Mouse (Mus musculus): ENCODE measurements around the gene Lgals8. TPM values are rescaled to one million over a fixed set of nuclear protein-coding genes. Genes with fewer than 3 reads are reported as not detected.

Lgals8 gene
- polyA plus RNA-seq, 1 experiment from 2014 or later: 15.1 TPM

- H3K4me1 ChIP-seq (replicated peaks; ENCODE audit: control insufficient read depth, insufficient read depth, low read length): no peaks in the 10 kb centered on the region
- no peak overlapping the region for H3K4me3 ChIP-seq (replicated peaks; ENCODE audit: low read length)
- H3K9me3 ChIP-seq (ENCODE audit: control insufficient read depth, low read length): no peaks in the 10 kb centered on the region
- H3K9ac ChIP-seq (replicated peaks; ENCODE audit: low read depth, low read length): no peak overlapping the region
- H3K27me3 ChIP-seq (replicated peaks; ENCODE audit: control insufficient read depth, insufficient read depth, low read length): no peaks in the 10 kb centered on the region
- WGBS: 88% methylated on average over 9 of the region's 9 CpGs
- no peaks in the 10 kb centered on the region for H3K36me3 ChIP-seq (ENCODE audit: control insufficient read depth, insufficient read depth)
- H3K4me2 ChIP-seq (ENCODE audit: low read length): no peak overlapping the region
- no peak overlapping the region for H3K27ac ChIP-seq (ENCODE audit: low read length)
- no peak for ATAC-seq
These were observed 30.0 kb upstream of the Lgals8 start for GRCm38 (mm10) chr13:12494750-12495149.

GRCm38 (mm10) chr13:12492515-12492914, 27.8 kb upstream of the Lgals8 start:
- H3K9ac ChIP-seq (replicated peaks; ENCODE audit: low read depth, low read length): no peak overlapping the region
- no peak overlapping the region for H3K4me3 ChIP-seq (replicated peaks; ENCODE audit: low read length)
- H3K36me3 ChIP-seq (ENCODE audit: control insufficient read depth, insufficient read depth): no peaks in the 10 kb centered on the region
- H3K9me3 ChIP-seq (ENCODE audit: control insufficient read depth, low read length): no peaks in the 10 kb centered on the region
- H3K27ac ChIP-seq (ENCODE audit: low read length): no peak overlapping the region
- 89% methylated on average over 3 of the region's 3 CpGs for WGBS
- no peak overlapping the region for H3K4me2 ChIP-seq (ENCODE audit: low read length)
- H3K27me3 ChIP-seq (replicated peaks; ENCODE audit: control insufficient read depth, insufficient read depth, low read length): no peaks in the 10 kb centered on the region
- no peak for ATAC-seq
- H3K4me1 ChIP-seq (replicated peaks; ENCODE audit: control insufficient read depth, insufficient read depth, low read length): no peaks in the 10 kb centered on the region

- Histone ChIP-seq H3K9ac (replicated peaks; ENCODE audit: low read depth, low read length) (no peak overlapping the region), H3K9me3 (ENCODE audit: control insufficient read depth, low read length) (no peaks in the 10 kb centered on the region), H3K27me3 (replicated peaks; ENCODE audit: control insufficient read depth, insufficient read depth, low read length) (no peaks in the 10 kb centered on the region), H3K36me3 (ENCODE audit: control insufficient read depth, insufficient read depth) (no peaks in the 10 kb centered on the region), H3K4me2 (ENCODE audit: low read length) (no peak overlapping the region), H3K4me1 (replicated peaks; ENCODE audit: control insufficient read depth, insufficient read depth, low read length) (no peaks in the 10 kb centered on the region), H3K27ac (ENCODE audit: low read length) (no peak overlapping the region), H3K4me3 (replicated peaks; ENCODE audit: low read length) (no peak overlapping the region)
- 68% methylated on average over 7 of the region's 7 CpGs for WGBS
- no peak for ATAC-seq
These were observed 20.9 kb upstream of the Lgals8 start for GRCm38 (mm10) chr13:12485640-12486039.

DNA sequence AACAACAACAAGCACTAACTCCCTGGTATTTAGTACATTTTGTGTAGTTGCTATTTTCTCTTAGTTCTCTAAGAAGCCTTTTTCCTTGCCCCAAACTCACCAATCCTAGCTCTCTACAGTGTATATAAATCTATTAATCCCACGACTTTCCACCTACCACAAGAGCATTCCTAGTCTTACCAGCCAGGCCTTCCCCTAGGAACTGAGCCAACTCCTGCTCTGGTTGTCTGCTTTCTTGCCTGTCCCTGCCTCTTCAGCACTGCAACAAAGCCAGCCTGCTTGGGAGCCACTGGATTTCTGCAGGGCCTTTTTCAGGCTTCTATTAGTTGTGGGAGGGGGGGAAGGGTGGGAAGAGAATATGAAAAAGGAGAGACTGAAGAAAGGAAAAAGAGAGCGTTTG, 20.5 kb upstream of the Lgals8 start:
- Histone ChIP-seq H3K27me3 (replicated peaks; ENCODE audit: control insufficient read depth, insufficient read depth, low read length) (no peaks in the 10 kb centered on the region), H3K9ac (replicated peaks; ENCODE audit: low read depth, low read length) (no peak overlapping the region), H3K4me3 (replicated peaks; ENCODE audit: low read length) (no peak overlapping the region), H3K36me3 (ENCODE audit: control insufficient read depth, insufficient read depth) (no peaks in the 10 kb centered on the region), H3K9me3 (ENCODE audit: control insufficient read depth, low read length) (no peaks in the 10 kb centered on the region), H3K27ac (ENCODE audit: low read length) (no peak overlapping the region), H3K4me2 (ENCODE audit: low read length) (no peak overlapping the region), H3K4me1 (replicated peaks; ENCODE audit: control insufficient read depth, insufficient read depth, low read length) (no peaks in the 10 kb centered on the region)
- WGBS: 47% methylated on average over 2 of the region's 2 CpGs
- ATAC-seq: peak; percentile 49; the same call in 1 of the 2 replicates

GRCm38 (mm10) chr13:12479802-12480201, 15.1 kb upstream of the Lgals8 start:
- Histone ChIP-seq H3K27ac (ENCODE audit: low read length) (no peak overlapping the region), H3K4me3 (replicated peaks; ENCODE audit: low read length) (no peak overlapping the region), H3K27me3 (replicated peaks; ENCODE audit: control insufficient read depth, insufficient read depth, low read length) (no peaks in the 10 kb centered on the region), H3K9ac (replicated peaks; ENCODE audit: low read depth, low read length) (no peak overlapping the region), H3K36me3 (ENCODE audit: control insufficient read depth, insufficient read depth) (no peaks in the 10 kb centered on the region), H3K9me3 (ENCODE audit: control insufficient read depth, low read length) (no peaks in the 10 kb centered on the region), H3K4me2 (ENCODE audit: low read length) (no peak overlapping the region), H3K4me1 (replicated peaks; ENCODE audit: control insufficient read depth, insufficient read depth, low read length) (no peaks in the 10 kb centered on the region)
- no peak for ATAC-seq
- 76% methylated on average over 6 of the region's 6 CpGs for WGBS

GRCm38 (mm10) chr13:12478301-12478700, 13.6 kb upstream of the Lgals8 start:
- peaks cover 2% of the 10 kb centered on the region for H3K4me1 ChIP-seq (replicated peaks; ENCODE audit: control insufficient read depth, insufficient read depth, low read length)
- no peak overlapping the region for H3K27ac ChIP-seq (ENCODE audit: low read length)
- H3K9me3 ChIP-seq (ENCODE audit: control insufficient read depth, low read length): no peaks in the 10 kb centered on the region
- no peak overlapping the region for H3K9ac ChIP-seq (replicated peaks; ENCODE audit: low read depth, low read length)
- 81% methylated on average over 15 of the region's 15 CpGs for WGBS
- ATAC-seq: no peak
- no peak overlapping the region for H3K4me3 ChIP-seq (replicated peaks; ENCODE audit: low read length)
- no peak overlapping the region for H3K4me2 ChIP-seq (ENCODE audit: low read length)
- H3K36me3 ChIP-seq (ENCODE audit: control insufficient read depth, insufficient read depth): no peaks in the 10 kb centered on the region
- no peaks in the 10 kb centered on the region for H3K27me3 ChIP-seq (replicated peaks; ENCODE audit: control insufficient read depth, insufficient read depth, low read length)

- no peak overlapping the region for H3K4me2 ChIP-seq (ENCODE audit: low read length)
- H3K36me3 ChIP-seq (ENCODE audit: control insufficient read depth, insufficient read depth): no peaks in the 10 kb centered on the region
- H3K27ac ChIP-seq (ENCODE audit: low read length): no peak overlapping the region
- no peak overlapping the region for H3K4me3 ChIP-seq (replicated peaks; ENCODE audit: low read length)
- no peak for ATAC-seq
- H3K27me3 ChIP-seq (replicated peaks; ENCODE audit: control insufficient read depth, insufficient read depth, low read length): no peaks in the 10 kb centered on the region
- peaks cover 2% of the 10 kb centered on the region for H3K4me1 ChIP-seq (replicated peaks; ENCODE audit: control insufficient read depth, insufficient read depth, low read length)
- no peaks in the 10 kb centered on the region for H3K9me3 ChIP-seq (ENCODE audit: control insufficient read depth, low read length)
- 87% methylated on average over 4 of the region's 4 CpGs for WGBS
- no peak overlapping the region for H3K9ac ChIP-seq (replicated peaks; ENCODE audit: low read depth, low read length)
These were observed 12.1 kb upstream of the Lgals8 start for GRCm38 (mm10) chr13:12476886-12477285.

DNA sequence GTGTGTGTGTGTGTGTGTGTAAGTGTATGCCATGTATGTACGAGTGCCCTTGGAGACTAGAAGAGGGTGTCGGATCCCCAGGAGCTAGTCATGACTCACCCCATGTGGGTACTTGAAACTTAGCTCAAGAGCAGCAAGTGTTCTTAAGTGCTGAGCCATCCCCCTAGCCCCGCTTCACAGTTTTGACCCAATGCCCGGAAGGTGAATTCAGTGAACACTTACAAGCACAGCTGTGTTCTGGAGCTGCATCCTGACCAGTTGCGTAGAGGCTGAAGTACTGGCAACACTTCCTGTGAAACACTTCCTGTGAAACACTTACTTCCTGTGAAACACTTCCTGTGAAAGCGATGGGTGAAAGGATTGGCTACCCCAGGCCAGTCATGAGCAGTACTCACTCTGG, 10.5 kb upstream of the Lgals8 start:
- Histone ChIP-seq H3K4me3 (replicated peaks; ENCODE audit: low read length) (no peak overlapping the region), H3K4me2 (ENCODE audit: low read length) (no peak overlapping the region), H3K36me3 (ENCODE audit: control insufficient read depth, insufficient read depth) (no peaks in the 10 kb centered on the region), H3K4me1 (replicated peaks; ENCODE audit: control insufficient read depth, insufficient read depth, low read length) (peaks cover 2% of the 10 kb centered on the region), H3K27me3 (replicated peaks; ENCODE audit: control insufficient read depth, insufficient read depth, low read length) (0 out of 2 replicates have a peak, but pooled peaks cover 2% of the 10 kb centered on the region), H3K9ac (replicated peaks; ENCODE audit: low read depth, low read length) (no peak overlapping the region), H3K27ac (ENCODE audit: low read length) (no peak overlapping the region), H3K9me3 (ENCODE audit: control insufficient read depth, low read length) (no peaks in the 10 kb centered on the region)
- no peak for ATAC-seq
- WGBS: 88% methylated on average over 6 of the region's 6 CpGs

DNA sequence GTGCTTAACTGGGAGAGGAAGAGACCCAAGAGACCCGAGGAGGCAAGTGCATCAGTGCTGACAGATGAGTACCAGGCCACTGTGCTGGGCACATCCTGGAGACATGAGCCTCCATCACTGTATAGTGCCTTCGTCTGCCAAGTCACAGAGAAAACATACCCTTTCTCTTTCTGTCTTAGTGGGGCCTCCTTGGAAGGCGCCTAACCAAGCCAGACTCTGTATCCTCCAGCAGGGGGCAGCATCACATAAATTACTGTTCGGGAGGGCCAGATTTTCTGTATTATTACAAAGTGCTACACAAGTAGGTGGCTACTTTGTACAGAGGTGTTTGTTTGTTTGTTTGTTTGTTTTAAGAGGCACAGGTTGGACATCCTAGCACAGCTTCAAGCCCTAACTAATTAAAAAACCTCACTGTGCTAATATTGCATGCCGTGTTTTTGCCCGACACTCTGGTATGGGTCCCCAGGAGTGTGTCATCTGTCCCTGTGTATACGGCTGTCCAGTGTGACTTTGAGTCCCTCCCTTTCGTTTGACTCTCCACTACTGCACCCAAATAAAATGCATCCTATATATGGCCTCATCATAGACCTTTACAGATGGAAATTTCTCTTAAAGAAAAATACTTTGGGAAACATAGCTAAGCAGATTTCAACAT, 9.1 kb upstream of the Lgals8 start:
- Histone ChIP-seq H3K27ac (ENCODE audit: low read length) (no peak overlapping the region), H3K4me1 (replicated peaks; ENCODE audit: control insufficient read depth, insufficient read depth, low read length) (peaks cover 2% of the 10 kb centered on the region), H3K9me3 (ENCODE audit: control insufficient read depth, low read length) (no peaks in the 10 kb centered on the region), H3K27me3 (replicated peaks; ENCODE audit: control insufficient read depth, insufficient read depth, low read length) (0 out of 2 replicates have a peak, but pooled peaks cover 2% of the 10 kb centered on the region), H3K9ac (replicated peaks; ENCODE audit: low read depth, low read length) (0 out of 2 replicates have a peak overlapping the region, but pooled peaks have one; percentile 37), H3K4me3 (replicated peaks; ENCODE audit: low read length) (no peak overlapping the region), H3K4me2 (ENCODE audit: low read length) (no peak overlapping the region), H3K36me3 (ENCODE audit: control insufficient read depth, insufficient read depth) (no peaks in the 10 kb centered on the region)
- ATAC-seq: peak; percentile 93
- 33% methylated on average over 8 of the region's 8 CpGs for WGBS

GRCm38 (mm10) chr13:12468488-12468887, 3.7 kb upstream of the Lgals8 start:
- 94% methylated on average over 1 of the region's 1 CpGs for WGBS
- ATAC-seq: no peak
- Histone ChIP-seq H3K36me3 (ENCODE audit: control insufficient read depth, insufficient read depth) (no peaks in the 10 kb centered on the region), H3K4me2 (ENCODE audit: low read length) (no peak overlapping the region), H3K27me3 (replicated peaks; ENCODE audit: control insufficient read depth, insufficient read depth, low read length) (0 out of 2 replicates have a peak, but pooled peaks cover 2% of the 10 kb centered on the region), H3K27ac (ENCODE audit: low read length) (no peak overlapping the region), H3K9ac (replicated peaks; ENCODE audit: low read depth, low read length) (no peak overlapping the region), H3K9me3 (ENCODE audit: control insufficient read depth, low read length) (no peaks in the 10 kb centered on the region), H3K4me1 (replicated peaks; ENCODE audit: control insufficient read depth, insufficient read depth, low read length) (peaks cover under 1% of the 10 kb centered on the region; the same call in 1 of the 2 replicates), H3K4me3 (replicated peaks; ENCODE audit: low read length) (no peak overlapping the region)
